Mouse (Mus musculus) heart, adult 2 months (tissue): Measurements from ENCODE around the gene Klf9.

ENCODE experiments used
- CTCF ChIP-seq: fragments of 200-600 bp; IDR thresholded peaks from 2 replicates; pipeline ENCODE4 v1.8.1; 2022; ENCODE audit warnings: antibody characterized with exemption, mild to moderate bottlenecking, moderate library complexity
- EP300 ChIP-seq: fragments of 200-500 bp; IDR thresholded peaks from 2 replicates; pipeline ENCODE4 v1.6.1; 2011; ENCODE audit warnings: low read depth, low read length, control low read depth; ENCODE audit not compliant: insufficient read depth
- POLR2A ChIP-seq: fragments of 200-500 bp; IDR thresholded peaks from 2 replicates; pipeline ENCODE4 v1.6.1; 2011; ENCODE audit warnings: mild to moderate bottlenecking, low read depth, low read length, control low read depth; ENCODE audit not compliant: insufficient read depth

DNA sequence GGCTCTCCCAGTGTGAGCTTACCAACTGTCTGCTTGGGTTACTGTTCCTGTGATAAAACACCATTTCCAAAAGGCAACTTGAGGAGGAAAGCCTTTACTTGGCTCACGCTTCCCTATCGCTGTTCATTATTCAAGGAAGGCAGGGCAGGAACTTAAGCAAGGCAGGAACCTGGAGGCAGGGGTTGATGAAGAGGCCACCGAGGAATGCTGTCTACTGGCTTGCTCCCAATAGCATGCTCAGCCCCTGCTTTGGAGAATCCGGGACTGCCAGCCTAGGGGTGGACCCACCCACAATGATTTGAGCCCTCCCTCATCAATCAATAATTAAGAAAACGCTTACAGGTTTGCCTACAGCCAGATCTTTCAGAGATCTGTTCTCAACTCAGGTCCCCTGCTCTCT is 47.5 kb upstream of the Klf9 start:
- TF ChIP-seq CTCF (no peak), EP300 (no peak), POLR2A (no peak)
